Mouse (Mus musculus) forebrain, embryonic 11.5 days (tissue): ENCODE results near the gene Sh3bp5. TPM values are rescaled to one million over a fixed set of nuclear protein-coding genes. Genes with fewer than 3 reads are reported as not detected.
"Not testable (repeated sequence)": the region's sequence is repeated elsewhere in the genome, so short reads cannot be mapped to it uniquely, and the experiment has no call there.

Source experiments
- ATAC-seq: fragments of 200-750 bp; cut with Nextera tagmentation; replicated peaks from 2 replicates; pipeline ENCODE4 v1.8.0; 2017; ENCODE audit warnings: moderate TSS enrichment; ENCODE audit not compliant: low FRiP score
- DNase-seq: peaks from one replicate; pipeline ENCODE4 v3.0.0-alpha.2; 2017; ENCODE audit warnings: low spot score
- H3K27ac ChIP-seq: fragments of 300-500 bp; sonication (generic); 2 replicates; pipeline ENCODE4 v1.5.1; 2014; ENCODE audit warnings: low read depth, low read length
- H3K27me3 ChIP-seq: fragments of 300-500 bp; sonication (generic); 2 replicates; pipeline ENCODE4 v1.6.1; 2014; ENCODE audit warnings: mild to moderate bottlenecking, low read length, mixed read lengths; ENCODE audit not compliant: control insufficient read depth, insufficient read depth
- H3K36me3 ChIP-seq: fragments of 300-500 bp; sonication (generic); 2 replicates; pipeline ENCODE4 v1.6.1; 2014; ENCODE audit warnings: mild to moderate bottlenecking, low read length, moderate library complexity, mixed read lengths; ENCODE audit not compliant: control insufficient read depth, insufficient read depth
- H3K4me1 ChIP-seq: fragments of 300-500 bp; sonication (generic); replicated peaks from 2 replicates; pipeline ENCODE4 v1.6.1; 2014; ENCODE audit warnings: low read length, mixed read lengths; ENCODE audit not compliant: control insufficient read depth, insufficient read depth
- H3K4me2 ChIP-seq: fragments of 300-500 bp; sonication (generic); 2 replicates; pipeline ENCODE4 v1.6.1; 2014; ENCODE audit warnings: low read depth, mild to moderate bottlenecking, low read length, moderate library complexity, mixed read lengths; ENCODE audit not compliant: severe bottlenecking
- H3K4me3 ChIP-seq: fragments of 300-500 bp; sonication (generic); 2 replicates; pipeline ENCODE4 v1.5.1; 2014; ENCODE audit warnings: low read depth, low read length
- H3K9ac ChIP-seq: fragments of 300-500 bp; sonication (generic); 2 replicates; pipeline ENCODE4 v1.6.1; 2014; ENCODE audit warnings: low read length
- H3K9me3 ChIP-seq: fragments of 300-500 bp; sonication (generic); 2 replicates; pipeline ENCODE4 v1.6.1; 2016; ENCODE audit warnings: low read length, mixed read lengths; ENCODE audit not compliant: control insufficient read depth
- WGBS: fragments of 180-500 bp; shearing (Covaris S2); extraction: QIAGEN DNeasy Blood & Tissue Kit; methylation state at CpG from one replicate; pipeline ENCODE4 v1.1.7; 2014; 5-methylcytosine and 5-hydroxymethylcytosine counted together
- polyA plus RNA-seq: library from polyadenylated mRNA; unstranded; fragments of >200 nt; fragmentation: Nextera tagmentation; extraction: Ambion mirVana; gene quantifications from 2 replicates; pipeline ENCODE4 v1.2.1, GENCODE M21; 2014

Sh3bp5 gene
- polyA plus RNA-seq, result 15.8 and 17.4 TPM in 2 replicates

DNA sequence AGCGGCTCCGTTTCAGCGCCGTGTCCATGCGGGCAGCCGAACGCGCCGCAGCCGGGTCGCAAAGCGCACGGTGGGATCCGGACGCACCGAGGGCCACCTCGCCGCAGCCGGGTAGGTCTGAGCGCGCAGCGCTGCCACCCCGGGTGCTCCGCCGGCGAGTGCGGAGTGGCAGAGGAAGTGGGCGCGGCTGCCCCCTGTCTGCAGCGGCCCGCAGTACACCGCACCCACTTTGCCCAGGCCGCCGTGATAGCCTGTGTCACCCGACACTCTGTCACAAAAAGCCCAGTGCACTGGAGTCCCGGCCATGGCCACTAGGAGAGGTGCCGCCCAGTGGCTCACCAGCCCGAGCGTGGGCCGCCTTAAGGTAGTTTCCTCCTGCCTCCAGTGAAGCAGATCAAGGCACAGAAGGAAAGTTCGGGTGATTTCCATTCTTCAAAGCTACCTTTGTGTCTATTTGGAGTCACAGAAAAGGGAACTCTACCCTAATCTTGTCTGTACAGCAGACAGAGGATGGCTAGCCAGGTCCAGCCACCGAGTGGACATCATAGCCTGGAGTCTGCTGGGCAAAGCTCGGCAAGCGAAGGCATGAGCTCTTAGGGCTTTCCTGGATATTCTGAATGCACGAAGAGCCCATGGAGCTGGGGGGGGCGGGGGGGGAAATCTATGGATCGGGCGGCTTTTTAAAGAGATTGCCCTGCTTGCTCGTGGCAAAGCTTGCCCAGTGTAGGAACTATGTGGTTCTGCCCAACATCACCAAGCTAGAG is at the start of gene Sh3bp5:
Gene Sh3bp5 (minus strand): TSS at position 149 of the 764 bp plus-strand sequence.
- H3K36me3 ChIP-seq, result no peaks in the 10 kb centered on the region
- H3K9ac ChIP-seq, result peak within 1 kb of the TSS; percentile 76
- 9% methylated on average over 49 of the region's 49 CpGs for WGBS
- peak; percentile 97 for DNase-seq
- H3K4me1 ChIP-seq, result peaks cover 4% of the 10 kb centered on the region; the same call in 1 of the 2 replicates
- no peaks in the 10 kb centered on the region for H3K27me3 ChIP-seq
- peak within 1 kb of the TSS; percentile 96 for H3K4me2 ChIP-seq
- H3K27ac ChIP-seq, result no peak within 1 kb of the TSS
- peak; percentile 97 for ATAC-seq
- no peaks in the 10 kb centered on the region for H3K9me3 ChIP-seq
- H3K4me3 ChIP-seq, result peak within 1 kb of the TSS; percentile 75

DNA sequence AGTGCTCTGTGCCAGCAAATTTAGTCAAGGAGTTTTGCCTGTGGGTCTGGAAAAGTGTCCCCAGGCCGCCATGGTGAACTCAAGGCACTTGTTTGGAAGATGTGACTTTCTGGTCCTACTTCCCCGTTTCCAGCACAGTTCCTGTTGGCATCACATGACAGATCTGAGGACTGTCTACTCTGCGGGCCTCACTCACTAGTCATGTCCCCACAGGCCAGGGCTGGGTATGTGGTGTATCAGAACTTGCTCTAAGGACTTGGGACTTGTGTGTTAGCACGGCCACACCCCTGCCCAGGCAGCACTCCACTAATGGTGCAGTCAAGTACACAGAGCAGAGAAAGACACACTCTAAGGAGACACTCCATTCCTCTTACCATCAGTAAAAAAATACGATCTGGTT is 46.5 kb upstream of the Sh3bp5 start:
- Histone ChIP-seq H3K4me2 (no peak overlapping the region), H3K4me3 (no peak overlapping the region), H3K9me3 (no peaks in the 10 kb centered on the region), H3K4me1 (no peaks in the 10 kb centered on the region), H3K27me3 (no peaks in the 10 kb centered on the region), H3K36me3 (peaks cover 9% of the 10 kb centered on the region; the same call in 1 of the 2 replicates), H3K9ac (no peak overlapping the region), H3K27ac (no peak overlapping the region)
- 85% methylated on average over 5 of the region's 5 CpGs for whole genome bisulfite sequencing
- no peak for ATAC-seq
- no peak for DNase-seq

DNA sequence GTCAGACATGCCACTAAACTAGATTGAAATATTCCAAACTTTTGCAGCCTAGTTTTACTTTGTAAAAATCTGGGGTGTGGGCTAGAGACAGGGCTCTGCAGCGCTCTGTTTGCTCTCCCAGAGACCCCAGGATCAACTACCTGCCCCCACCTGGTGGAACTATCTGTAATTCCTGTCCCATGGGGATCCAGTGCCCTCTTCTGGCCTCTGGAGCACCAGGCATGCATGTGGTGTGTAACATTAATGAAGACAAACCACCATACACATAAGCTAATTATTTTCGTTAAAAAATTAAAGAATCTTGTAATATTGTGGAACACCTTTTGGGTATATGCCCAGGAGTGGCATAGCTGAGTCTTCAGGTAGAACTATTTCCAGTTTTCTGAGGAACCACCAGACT is 37.4 kb upstream of the Sh3bp5 start:
- Histone ChIP-seq H3K9me3 (no peaks in the 10 kb centered on the region), H3K4me1 (no peaks in the 10 kb centered on the region), H3K4me2 (no peak overlapping the region), H3K36me3 (no peaks in the 10 kb centered on the region), H3K27ac (no peak overlapping the region), H3K27me3 (no peaks in the 10 kb centered on the region), H3K9ac (no peak overlapping the region), H3K4me3 (no peak overlapping the region)
- WGBS, result 71% methylated on average over 2 of the region's 2 CpGs
- no peak for ATAC-seq
- no peak for DNase-seq

DNA sequence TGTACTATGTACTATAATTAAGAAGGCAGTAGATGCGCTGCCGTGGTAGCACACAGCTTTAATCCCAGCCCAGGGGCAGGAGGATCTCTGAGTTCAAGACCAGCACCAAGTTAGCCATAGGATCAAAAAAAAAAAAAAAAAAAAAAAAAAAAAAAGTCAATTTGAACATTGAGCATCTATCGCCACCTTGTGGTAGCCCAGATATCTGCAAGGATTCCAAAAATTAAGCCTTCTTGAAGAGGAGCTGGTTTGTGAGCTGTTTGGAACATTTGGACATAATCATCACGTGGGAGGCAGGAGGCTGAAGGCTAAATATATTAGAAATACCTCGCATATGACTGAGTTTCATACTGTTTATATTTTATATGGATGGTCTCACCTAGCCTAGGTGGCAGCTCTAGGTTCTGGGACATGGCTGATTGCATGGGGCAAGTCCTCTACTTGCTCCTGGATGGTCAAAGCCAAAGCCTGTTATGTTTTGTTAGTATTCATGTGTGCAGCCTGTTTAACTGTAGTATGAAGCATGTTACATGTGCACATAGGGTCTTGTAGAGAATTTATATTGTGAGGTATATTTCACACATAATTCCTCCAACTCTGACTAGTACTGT is 36.7 kb upstream of the Sh3bp5 start:
- H3K4me1 ChIP-seq, result no peaks in the 10 kb centered on the region
- no peaks in the 10 kb centered on the region for H3K36me3 ChIP-seq
- no peak overlapping the region for H3K27ac ChIP-seq

DNA sequence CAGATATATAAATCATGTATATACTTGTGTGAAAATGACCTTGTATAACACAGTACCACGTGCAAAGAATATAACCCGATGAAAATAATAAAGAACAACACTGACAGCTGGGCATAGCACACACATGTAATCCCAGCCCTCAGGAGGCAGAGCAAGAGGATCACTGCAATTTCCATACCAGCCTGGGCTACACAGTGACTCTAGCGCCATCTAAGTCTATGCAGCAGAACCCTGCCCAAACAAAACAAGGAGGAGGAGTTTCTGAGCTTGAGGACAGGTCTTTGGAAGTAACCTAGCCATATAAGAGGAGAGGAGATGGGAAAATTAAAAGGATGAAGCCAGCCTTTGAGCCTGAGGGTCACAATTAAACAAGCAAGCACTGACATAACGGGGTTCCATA is 33.8 kb upstream of the Sh3bp5 start:
- Histone ChIP-seq H3K36me3 (no peaks in the 10 kb centered on the region), H3K4me3 (no peak overlapping the region), H3K27me3 (no peaks in the 10 kb centered on the region), H3K9ac (no peak overlapping the region), H3K9me3 (no peaks in the 10 kb centered on the region), H3K4me2 (no peak overlapping the region), H3K4me1 (no peaks in the 10 kb centered on the region), H3K27ac (no peak overlapping the region)
- 55% methylated on average over 4 of the region's 4 CpGs for WGBS
- ATAC-seq, result no peak
- no peak for DNase-seq

More for the DNA sequence above, 36.7 kb upstream of the Sh3bp5 start:
- no peak overlapping the region for H3K9ac ChIP-seq
- H3K4me3 ChIP-seq, result no peak overlapping the region
- no peaks in the 10 kb centered on the region for H3K9me3 ChIP-seq
- no peaks in the 10 kb centered on the region for H3K27me3 ChIP-seq
- DNase-seq (peak; percentile 63), ATAC-seq (no peak)
- H3K4me2 ChIP-seq, result no peak overlapping the region
- 12% methylated on average over 5 of the region's 5 CpGs for WGBS

DNA sequence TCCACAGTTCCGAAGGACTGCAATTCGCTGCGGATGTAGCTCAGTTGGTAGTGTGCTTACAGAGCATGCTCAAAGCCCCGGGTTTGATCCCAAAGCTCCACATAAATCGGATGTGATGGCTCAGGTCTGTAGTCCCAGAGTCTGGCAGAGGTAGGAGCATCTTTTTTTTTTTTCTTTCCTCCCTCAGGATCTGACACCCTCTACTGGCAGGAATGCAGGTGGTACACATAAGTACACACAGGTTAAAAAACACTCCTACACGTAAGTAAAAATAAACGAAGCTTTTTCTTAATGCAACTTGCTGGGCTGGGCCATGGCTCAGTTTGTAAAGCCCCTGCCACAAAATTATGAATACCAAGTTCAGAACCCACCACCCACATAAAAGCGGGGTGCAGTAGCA is 28.3 kb upstream of the Sh3bp5 start:
- H3K9ac ChIP-seq, result no peak overlapping the region
- no peaks in the 10 kb centered on the region for H3K36me3 ChIP-seq
- 60% methylated on average over 8 of the region's 8 CpGs for WGBS
- ATAC-seq, result no peak
- H3K27me3 ChIP-seq, result no peaks in the 10 kb centered on the region
- H3K9me3 ChIP-seq, result no peaks in the 10 kb centered on the region
- H3K4me1 ChIP-seq, result no peaks in the 10 kb centered on the region
- H3K4me3 ChIP-seq, result no peak overlapping the region
- DNase-seq, result no peak
- H3K4me2 ChIP-seq, result no peak overlapping the region
- H3K27ac ChIP-seq, result no peak overlapping the region

DNA sequence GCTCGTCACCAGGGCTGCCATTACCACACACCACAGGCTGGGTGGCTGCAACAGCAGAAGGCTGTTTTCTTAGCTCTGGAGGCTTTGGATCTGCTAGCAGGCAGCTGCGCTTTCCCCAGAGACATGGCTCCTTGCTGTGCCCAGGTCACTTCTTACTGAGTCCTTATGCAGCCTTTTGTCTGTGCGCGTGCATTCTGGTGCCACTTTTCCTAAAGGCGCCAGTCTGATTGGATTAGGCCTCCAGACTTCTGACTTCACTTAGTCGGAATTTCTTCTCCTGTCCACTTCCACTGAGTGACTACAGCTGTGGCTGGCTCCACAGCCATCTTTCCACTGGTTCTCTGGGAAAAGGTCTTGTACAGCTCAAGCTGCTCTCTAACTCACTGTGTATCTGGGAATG is 27.0 kb upstream of the Sh3bp5 start:
- Histone ChIP-seq H3K9me3 (no peaks in the 10 kb centered on the region), H3K4me2 (no peak overlapping the region), H3K27ac (no peak overlapping the region), H3K36me3 (no peaks in the 10 kb centered on the region), H3K9ac (no peak overlapping the region), H3K4me3 (no peak overlapping the region), H3K4me1 (no peaks in the 10 kb centered on the region), H3K27me3 (no peaks in the 10 kb centered on the region)
- DNase-seq (no peak), ATAC-seq (no peak)
- 68% methylated on average over 6 of the region's 6 CpGs for WGBS

DNA sequence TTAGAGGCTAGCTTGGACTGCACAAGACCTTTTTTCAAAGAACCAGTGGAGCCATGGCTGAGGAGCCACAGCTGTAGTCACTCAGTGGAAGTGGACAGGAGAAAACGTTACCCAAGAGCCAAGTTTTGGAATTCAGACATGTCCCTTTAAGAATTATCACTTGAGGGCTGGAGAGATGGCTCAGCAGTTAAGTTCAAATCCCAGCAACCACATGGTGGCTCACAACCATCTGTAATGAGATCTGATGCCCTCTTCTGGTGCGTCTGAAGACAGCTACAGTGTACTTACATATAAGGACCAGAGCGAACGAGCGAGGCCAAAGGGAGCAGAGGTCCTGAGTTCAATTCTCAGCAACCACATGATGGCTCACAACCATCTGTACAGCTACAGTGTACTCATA is 26.3 kb upstream of the Sh3bp5 start:
- not testable (repeated sequence) for H3K27ac ChIP-seq, H3K4me1 ChIP-seq, H3K36me3 ChIP-seq, ATAC-seq, H3K9ac ChIP-seq, DNase-seq, H3K4me3 ChIP-seq, H3K9me3 ChIP-seq, H3K4me2 ChIP-seq, H3K27me3 ChIP-seq
- WGBS, result 69% methylated on average over 5 of the region's 5 CpGs

DNA sequence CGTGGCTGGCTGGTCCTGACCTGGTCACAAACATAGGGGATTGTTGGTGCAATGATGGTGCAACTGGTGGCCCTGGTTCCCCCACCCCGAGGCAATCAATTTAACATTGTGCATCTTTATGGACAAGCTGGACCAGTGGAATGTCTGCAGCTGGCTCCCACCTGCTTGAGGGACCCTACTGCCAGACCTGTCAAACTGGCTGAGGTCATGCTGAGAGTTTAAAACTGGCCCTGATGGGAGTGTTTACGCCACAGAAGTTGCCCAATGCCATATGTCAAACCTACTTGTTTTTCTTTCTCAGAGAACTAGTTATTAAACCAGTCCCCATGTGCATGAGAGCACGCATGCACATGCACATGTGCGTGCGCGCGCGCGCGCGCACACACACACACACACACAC is 22.1 kb upstream of the Sh3bp5 start:
- Histone ChIP-seq H3K27me3 (no peaks in the 10 kb centered on the region), H3K27ac (no peak overlapping the region), H3K4me2 (no peak overlapping the region), H3K36me3 (no peaks in the 10 kb centered on the region), H3K9me3 (no peaks in the 10 kb centered on the region), H3K4me3 (no peak overlapping the region), H3K9ac (no peak overlapping the region), H3K4me1 (no peaks in the 10 kb centered on the region)
- ATAC-seq (no peak), DNase-seq (no peak)
- 88% methylated on average over 12 of the region's 12 CpGs for WGBS
